In the genomic region with DNA sequence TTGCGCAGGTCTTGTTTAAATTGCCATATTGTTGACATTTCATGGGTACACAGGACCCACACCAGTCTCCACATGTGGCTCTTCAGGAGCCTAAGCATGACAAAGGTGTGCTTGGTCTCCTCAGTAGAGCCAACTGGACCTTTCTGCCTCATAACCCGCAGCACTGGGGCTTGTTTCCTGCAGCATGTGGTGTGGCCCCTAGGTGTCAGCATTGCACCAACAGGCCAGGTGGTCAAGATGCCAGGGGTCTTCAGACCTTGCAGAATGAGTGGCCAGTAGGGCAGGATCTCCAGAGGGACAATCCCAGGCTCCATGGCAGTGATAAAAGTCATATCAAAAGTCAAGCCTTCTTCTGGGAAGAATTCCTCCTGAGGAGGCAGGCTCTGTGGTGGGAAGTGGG, we compare ENCODE assay signal across 11 mouse cellular contexts.
DNase-seq lines count a peak whose midpoint lies in the region; ATAC-seq and TF ChIP-seq lines count a peak whose summit lies in the region.
"Had no signal": no experiment of that assay in that cellular context is flagged by ENCODE, and none has a peak within 500 bp of the region (broad histone marks: within the 10 kb centered on the region; RNA-seq: fewer than 3 reads in every experiment).

No protein-coding gene starts in this region.

- no peaks in the 10 kb centered on the region for H3K36me3 ChIP-seq in hindbrain, embryonic 10.5 days
- H3K36me3 ChIP-seq in hindbrain, embryonic 16.5 days (ENCODE audit: control insufficient read depth, insufficient read depth, low read length), result no peaks in the 10 kb centered on the region
- no peaks in the 10 kb centered on the region for H3K36me3 ChIP-seq in liver, adult 2 months (ENCODE audit: control insufficient read depth, insufficient read depth, low read length)
- H3K36me3 ChIP-seq in liver, embryonic 12.5 days, result no peaks in the 10 kb centered on the region

- TF ChIP-seq POLR2A in liver, adult 2 months (IDR thresholded peaks at IDR 0.05; ENCODE audit: extremely low read depth, insufficient read depth, low read length), result no peak

- 69% methylated on average over 2 of the region's 2 CpGs for WGBS in hindbrain, embryonic 10.5 days
- WGBS in hindbrain, embryonic 16.5 days, result 73% methylated on average over 2 of the region's 2 CpGs
- 55% methylated on average over 2 of the region's 2 CpGs for WGBS in liver, adult 2 months
- WGBS in liver, embryonic 12.5 days (ENCODE audit: insufficient replicate concordance), result 60% methylated on average over 2 of the region's 2 CpGs

- TF ChIP-seq CTCF in liver, adult 2 months (IDR thresholded peaks at IDR 0.05; ENCODE audit: low read depth, low read length), result peak; percentile 70

- no peak for ATAC-seq in hindbrain, embryonic 16.5 days
- ATAC-seq in liver, embryonic 12.5 days, result no peak

- peak; percentile 39 for DNase-seq in hindbrain, embryonic 10.5 days (ENCODE audit: low spot score)
- DNase-seq in liver, adult 2 months (ENCODE audit: extremely low read depth, low read depth, low spot score), result no peak
- peak; percentile 10 for DNase-seq in ES-CJ7 (ENCODE audit: low read depth, low spot score)
- DNase-seq in embryo, embryonic 11 days, result peak; percentile 33
- DNase-seq in frontal cortex, postnatal 36 days (ENCODE audit: low spot score in 2 of 2), result no peak
- no peak for DNase-seq in left cerebral cortex, postnatal 25 days (ENCODE audit: low spot score in 2 of 2)
- DNase-seq: lung, postnatal 14 days; thymus, postnatal 36 days had no signal

- intact Hi-C loops in left cerebral cortex, postnatal 25 days (cut with DNase I), result no loop called here

- H3K79me2 ChIP-seq in liver, adult 2 months (ENCODE audit: control insufficient read depth, insufficient read depth, low read length), result no peaks in the 10 kb centered on the region

- no peaks in the 10 kb centered on the region for H3K27me3 ChIP-seq in hindbrain, embryonic 10.5 days (ENCODE audit: insufficient read depth, poor library complexity, severe bottlenecking)
- H3K27me3 ChIP-seq in hindbrain, embryonic 16.5 days (replicated peaks; ENCODE audit: control insufficient read depth, insufficient read depth, low read length), result no peaks in the 10 kb centered on the region
- H3K27me3 ChIP-seq in liver, adult 2 months (ENCODE audit: control insufficient read depth, insufficient read depth, low read length), result no peaks in the 10 kb centered on the region
- H3K27me3 ChIP-seq in liver, embryonic 12.5 days (replicated peaks), result no peaks in the 10 kb centered on the region

- no peaks in the 10 kb centered on the region for H3K9me3 ChIP-seq in hindbrain, embryonic 10.5 days
- no peaks in the 10 kb centered on the region for H3K9me3 ChIP-seq in hindbrain, embryonic 16.5 days (ENCODE audit: control insufficient read depth, low read length)
- H3K9me3 ChIP-seq in liver, embryonic 12.5 days (replicated peaks), result no peaks in the 10 kb centered on the region

- H3K4me3 ChIP-seq in hindbrain, embryonic 10.5 days, result no peak overlapping the region
- no peak overlapping the region for H3K4me3 ChIP-seq in hindbrain, embryonic 16.5 days (ENCODE audit: low read length)
- no peak overlapping the region for H3K4me3 ChIP-seq in liver, adult 2 months (ENCODE audit: insufficient read depth, low read depth, low read length)
- H3K4me3 ChIP-seq in liver, embryonic 12.5 days, result no peak overlapping the region
- H3K4me3 ChIP-seq: erythroblast, embryonic 14.5 days had no signal

- no peak overlapping the region for H3K9ac ChIP-seq in hindbrain, embryonic 16.5 days (ENCODE audit: low read depth, low read length)
- no peak overlapping the region for H3K9ac ChIP-seq in liver, adult 2 months (ENCODE audit: low read depth, low read length)
- no peak overlapping the region for H3K9ac ChIP-seq in liver, embryonic 12.5 days

- H3K4me2 ChIP-seq in hindbrain, embryonic 16.5 days (ENCODE audit: low read length), result no peak overlapping the region
- H3K4me2 ChIP-seq in liver, embryonic 12.5 days, result no peak overlapping the region

- no peak overlapping the region for H3K27ac ChIP-seq in hindbrain, embryonic 10.5 days
- no peak overlapping the region for H3K27ac ChIP-seq in hindbrain, embryonic 16.5 days (ENCODE audit: low read depth, low read length)
- H3K27ac ChIP-seq in liver, adult 2 months (replicated peaks; ENCODE audit: insufficient read depth, low read depth, low read length), result no peak overlapping the region
- no peak overlapping the region for H3K27ac ChIP-seq in liver, embryonic 12.5 days

- H3K4me1 ChIP-seq in hindbrain, embryonic 10.5 days (replicated peaks), result no peaks in the 10 kb centered on the region
- no peaks in the 10 kb centered on the region for H3K4me1 ChIP-seq in hindbrain, embryonic 16.5 days (ENCODE audit: control insufficient read depth, insufficient read depth, low read depth, low read length)
- H3K4me1 ChIP-seq in liver, adult 2 months (ENCODE audit: control insufficient read depth, insufficient read depth, low read length), result peaks cover 2% of the 10 kb centered on the region; the same call in 1 of the 2 replicates
- H3K4me1 ChIP-seq in liver, embryonic 12.5 days, result no peaks in the 10 kb centered on the region

Comparison
In these comparisons a context has a peak if more than half of its experiments do, and no peak if none do; other contexts are left out.
1. DNase-seq: peak in hindbrain, embryonic 10.5 days (single experiment), ES-CJ7 (single experiment) and embryo, embryonic 11 days (single experiment); none in liver, adult 2 months (single experiment), frontal cortex, postnatal 36 days (0 of 2) and left cerebral cortex, postnatal 25 days (0 of 2).